Mouse (Mus musculus) intestine, embryonic 16.5 days (tissue): ENCODE measurements at regions not wholly inside any gene's neighbourhood (a gene's known extent, or its start where the extent isn't known, plus 50 kb on each side); places are given as distances from the start of the nearest gene placed in this dataset.

Experiments used
- ATAC-seq: fragments of 200-750 bp; cut with Nextera tagmentation; 2 replicates; pipeline ENCODE4 v1.8.0; 2017; ENCODE audit warnings: moderate TSS enrichment, moderate library complexity
- H3K27ac ChIP-seq: fragments of 300-500 bp; sonication (generic); 2 replicates; pipeline ENCODE4 v1.5.1; 2014; ENCODE audit warnings: mild to moderate bottlenecking, low read length
- H3K27me3 ChIP-seq: fragments of 300-500 bp; sonication (generic); replicated peaks from 2 replicates; pipeline ENCODE4 v1.6.1; 2014; ENCODE audit warnings: low read length, control low read depth, mixed read lengths; ENCODE audit not compliant: control insufficient read depth, insufficient read depth
- H3K36me3 ChIP-seq: fragments of 300-500 bp; sonication (generic); 2 replicates; pipeline ENCODE4 v1.6.1; 2014; ENCODE audit warnings: low read length, control low read depth; ENCODE audit not compliant: control insufficient read depth, insufficient read depth
- H3K4me1 ChIP-seq: fragments of 300-500 bp; sonication (generic); 2 replicates; pipeline ENCODE4 v1.6.1; 2014; ENCODE audit warnings: low read length, control low read depth, mixed read lengths; ENCODE audit not compliant: control insufficient read depth, insufficient read depth
- H3K4me2 ChIP-seq: fragments of 300-500 bp; sonication (generic); 2 replicates; pipeline ENCODE4 v1.6.1; 2014; ENCODE audit warnings: low read depth, low read length, control low read depth
- H3K4me3 ChIP-seq: fragments of 300-500 bp; sonication (generic); 2 replicates; pipeline ENCODE4 v1.5.1; 2014; ENCODE audit warnings: mild to moderate bottlenecking, low read length
- H3K9ac ChIP-seq: fragments of 300-500 bp; sonication (generic); 2 replicates; pipeline ENCODE4 v1.6.1; 2014; ENCODE audit warnings: low read depth, low read length
- H3K9me3 ChIP-seq: fragments of 300-500 bp; sonication (generic); 2 replicates; pipeline ENCODE4 v1.6.1; 2016; ENCODE audit warnings: low read length, control low read depth; ENCODE audit not compliant: control insufficient read depth
- WGBS: fragments of 180-500 bp; shearing (Covaris S2); extraction: QIAGEN DNeasy Blood & Tissue Kit; methylation state at CpG from one replicate; pipeline ENCODE4 v1.1.7; 2014; 5-methylcytosine and 5-hydroxymethylcytosine counted together

GRCm38 (mm10) chr6:106991586-106991985 is 191.7 kb upstream of the Crbn start:
- Histone ChIP-seq H3K27me3 (no peaks in the 10 kb centered on the region), H3K9me3 (no peaks in the 10 kb centered on the region), H3K4me1 (no peaks in the 10 kb centered on the region), H3K27ac (no peak overlapping the region), H3K4me2 (no peak overlapping the region), H3K9ac (no peak overlapping the region), H3K36me3 (no peaks in the 10 kb centered on the region), H3K4me3 (no peak overlapping the region)
- no peak for ATAC-seq
- WGBS, result 92% methylated on average over 1 of the region's 1 CpGs

GRCm38 (mm10) chr6:107004406-107005120 is 204.7 kb upstream of the Crbn start:
- Histone ChIP-seq H3K4me2 (no peak overlapping the region), H3K4me1 (no peaks in the 10 kb centered on the region), H3K27ac (no peak overlapping the region), H3K36me3 (no peaks in the 10 kb centered on the region), H3K27me3 (no peaks in the 10 kb centered on the region), H3K9ac (no peak overlapping the region), H3K4me3 (no peak overlapping the region), H3K9me3 (no peaks in the 10 kb centered on the region)
- 86% methylated on average over 4 of the region's 4 CpGs for WGBS
- ATAC-seq, result no peak

GRCm38 (mm10) chr6:107010785-107011184 is 210.9 kb upstream of the Crbn start:
- Histone ChIP-seq H3K27me3 (no peaks in the 10 kb centered on the region), H3K4me2 (no peak overlapping the region), H3K4me3 (no peak overlapping the region), H3K9ac (no peak overlapping the region), H3K27ac (no peak overlapping the region), H3K9me3 (no peaks in the 10 kb centered on the region), H3K36me3 (no peaks in the 10 kb centered on the region), H3K4me1 (no peaks in the 10 kb centered on the region)
- no peak for ATAC-seq
- WGBS, result 60% methylated on average over 4 of the region's 4 CpGs

- 33% methylated on average over 9 of the region's 9 CpGs for WGBS
These were observed 213.1 kb upstream of the Crbn start for GRCm38 (mm10) chr6:107012938-107013511.

GRCm38 (mm10) chr6:107019126-107019525 is 219.2 kb upstream of the Crbn start:
- H3K9ac ChIP-seq, result no peak overlapping the region
- WGBS, result 83% methylated on average over 3 of the region's 3 CpGs
- no peaks in the 10 kb centered on the region for H3K27me3 ChIP-seq
- no peaks in the 10 kb centered on the region for H3K9me3 ChIP-seq
- H3K27ac ChIP-seq, result no peak overlapping the region
- no peaks in the 10 kb centered on the region for H3K36me3 ChIP-seq
- no peak overlapping the region for H3K4me2 ChIP-seq
- ATAC-seq, result no peak
- H3K4me3 ChIP-seq, result no peak overlapping the region
- H3K4me1 ChIP-seq, result no peaks in the 10 kb centered on the region

More at GRCm38 (mm10) chr6:107012938-107013511, 213.1 kb upstream of the Crbn start:
- H3K9me3 ChIP-seq, result no peaks in the 10 kb centered on the region
- H3K27me3 ChIP-seq, result no peaks in the 10 kb centered on the region
- no peaks in the 10 kb centered on the region for H3K36me3 ChIP-seq
- no peak overlapping the region for H3K4me3 ChIP-seq
- H3K4me1 ChIP-seq, result no peaks in the 10 kb centered on the region
- H3K9ac ChIP-seq, result no peak overlapping the region
- no peak overlapping the region for H3K4me2 ChIP-seq
- no peak overlapping the region for H3K27ac ChIP-seq
- no peak for ATAC-seq

GRCm38 (mm10) chr6:107045177-107045576 is 245.3 kb upstream of the Crbn start:
- Histone ChIP-seq H3K4me3 (no peak overlapping the region), H3K9me3 (no peaks in the 10 kb centered on the region), H3K4me2 (no peak overlapping the region), H3K9ac (no peak overlapping the region), H3K27ac (no peak overlapping the region), H3K4me1 (no peaks in the 10 kb centered on the region), H3K36me3 (no peaks in the 10 kb centered on the region), H3K27me3 (no peaks in the 10 kb centered on the region)
- no peak for ATAC-seq
- 66% methylated on average over 3 of the region's 3 CpGs for WGBS

GRCm38 (mm10) chr6:107051604-107052003 is 251.7 kb upstream of the Crbn start:
- Histone ChIP-seq H3K9ac (no peak overlapping the region), H3K27ac (no peak overlapping the region), H3K4me1 (no peaks in the 10 kb centered on the region), H3K9me3 (no peaks in the 10 kb centered on the region), H3K4me2 (no peak overlapping the region), H3K27me3 (no peaks in the 10 kb centered on the region), H3K4me3 (no peak overlapping the region), H3K36me3 (no peaks in the 10 kb centered on the region)
- ATAC-seq, result no peak
- 79% methylated on average over 1 of the region's 1 CpGs for WGBS

- Histone ChIP-seq H3K9ac (no peak overlapping the region), H3K4me1 (no peaks in the 10 kb centered on the region), H3K4me2 (no peak overlapping the region), H3K36me3 (no peaks in the 10 kb centered on the region), H3K4me3 (no peak overlapping the region), H3K9me3 (no peaks in the 10 kb centered on the region), H3K27me3 (no peaks in the 10 kb centered on the region), H3K27ac (no peak overlapping the region)
- no peak for ATAC-seq
- WGBS, result 68% methylated on average over 1 of the region's 1 CpGs
These were observed 252.3 kb upstream of the Crbn start for GRCm38 (mm10) chr6:107052180-107052579.

GRCm38 (mm10) chr6:107059001-107059765 is 259.3 kb upstream of the Crbn start:
- 87% methylated on average over 3 of the region's 3 CpGs for WGBS
- H3K9ac ChIP-seq, result no peak overlapping the region
- H3K4me1 ChIP-seq, result no peaks in the 10 kb centered on the region
- no peak for ATAC-seq
- H3K9me3 ChIP-seq, result no peaks in the 10 kb centered on the region
- no peak overlapping the region for H3K4me3 ChIP-seq
- H3K4me2 ChIP-seq, result no peak overlapping the region
- H3K27me3 ChIP-seq, result no peaks in the 10 kb centered on the region
- no peak overlapping the region for H3K27ac ChIP-seq
- no peaks in the 10 kb centered on the region for H3K36me3 ChIP-seq
